Mouse (Mus musculus) left cerebral cortex, postnatal 4 days (tissue): ENCODE results near the gene Chst8. TPM values are rescaled to one million over a fixed set of nuclear protein-coding genes. Genes with fewer than 3 reads are reported as not detected.

Experiments
- DNase-seq: peaks from one replicate; pipeline ENCODE4 v3.0.0-alpha.2; 2022
- intact Hi-C: fragments of 180-260 bp; cut with DNase I; formaldehyde crosslinking; loops from one replicate; pipeline ENCODE4 v1.15.1; 2025
- total RNA-seq, 2 experiments: library from RNA; stranded (reverse); gene quantifications; 2 replicates each; pipeline ENCODE4 v1.2.3; 2021

The Chst8 gene
- total RNA-seq: 10 to 100 TPM; 13.4 to 14.4 TPM

DNA sequence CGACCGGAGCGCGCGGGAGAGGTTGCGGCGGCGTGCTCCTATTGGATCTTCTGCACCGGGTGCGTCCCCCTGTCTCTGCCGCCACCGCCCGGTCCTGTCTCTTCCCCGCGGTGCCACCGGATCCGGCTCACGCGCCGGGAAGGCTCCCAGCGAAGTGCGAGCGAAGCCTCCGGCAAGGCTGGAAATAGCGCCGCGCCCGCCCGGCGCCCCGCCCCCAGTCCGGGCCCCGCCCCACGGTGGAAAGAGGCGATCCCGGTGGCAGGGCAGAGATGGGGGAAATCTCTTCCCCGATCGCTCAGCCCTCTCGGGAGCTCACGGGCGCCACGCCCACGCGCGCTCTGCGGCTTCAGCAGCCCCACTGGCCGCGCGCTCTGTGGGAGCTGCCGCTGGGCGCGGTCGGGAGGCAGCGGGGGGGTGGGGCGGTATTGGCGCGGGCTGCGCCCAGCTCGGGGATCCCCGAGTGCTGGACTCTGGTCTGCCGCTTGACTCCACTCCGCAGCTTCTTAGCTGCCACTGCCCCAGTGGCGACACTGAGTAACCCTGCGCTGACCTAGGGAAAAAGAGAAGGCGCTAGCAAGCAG lies at the start of gene Chst8:
TSS of gene Chst8 (minus strand) at position 181 of the 581 bp plus-strand sequence.
- peak; percentile 65 for DNase-seq
- intact Hi-C loops: no loop called here

DNA sequence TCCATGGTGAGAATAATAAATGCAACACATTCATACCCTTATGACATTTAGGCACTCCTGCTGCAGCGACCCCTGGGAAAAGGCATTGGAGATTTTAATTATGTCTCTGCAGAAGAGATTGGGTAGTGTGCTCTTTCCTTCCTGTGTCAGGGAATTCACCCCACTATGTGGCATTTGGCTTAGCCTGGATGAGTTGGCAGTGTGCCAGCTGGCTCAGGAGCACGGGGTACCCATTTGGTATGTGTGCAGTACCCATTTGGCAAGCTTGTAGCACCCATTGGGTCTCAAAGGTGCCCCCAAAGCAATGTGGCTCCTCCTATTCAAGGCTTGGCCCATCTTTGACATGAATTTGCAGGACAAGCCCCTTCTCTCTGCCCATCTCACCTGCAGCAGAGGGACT lies 45.8 kb upstream of the Chst8 start:
- intact Hi-C loops: no loop called here
- DNase-seq: peak; percentile 32

DNA sequence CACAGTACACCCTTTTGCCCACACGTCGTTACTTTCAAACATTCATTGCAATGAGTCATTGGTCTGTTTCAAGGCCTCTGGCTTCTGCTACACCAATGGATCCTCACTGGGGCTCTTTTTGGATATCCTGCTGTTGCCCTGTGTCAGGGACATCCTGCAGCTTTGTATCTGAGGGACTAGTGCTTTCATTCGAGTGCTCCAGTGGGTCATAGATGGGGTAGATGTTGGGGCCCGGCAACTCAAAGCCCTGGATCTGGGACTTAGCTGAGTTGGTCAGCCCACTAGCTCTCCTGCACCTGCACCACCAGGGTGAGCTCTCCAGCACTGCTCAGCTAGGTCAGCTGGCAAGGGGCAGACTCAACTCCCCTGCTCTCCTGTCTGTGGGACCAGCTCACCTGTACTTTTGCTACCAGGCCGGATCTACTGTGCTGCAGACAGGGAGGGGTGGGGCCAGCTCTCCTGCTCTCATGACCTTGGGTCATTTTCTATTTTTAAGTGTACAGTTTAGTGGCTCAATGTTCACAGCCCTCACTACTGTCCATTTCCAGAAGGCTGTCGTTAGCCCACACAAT lies 42.4 kb upstream of the Chst8 start:
- DNase-seq: no peak
- intact Hi-C loops: no loop called here

DNA sequence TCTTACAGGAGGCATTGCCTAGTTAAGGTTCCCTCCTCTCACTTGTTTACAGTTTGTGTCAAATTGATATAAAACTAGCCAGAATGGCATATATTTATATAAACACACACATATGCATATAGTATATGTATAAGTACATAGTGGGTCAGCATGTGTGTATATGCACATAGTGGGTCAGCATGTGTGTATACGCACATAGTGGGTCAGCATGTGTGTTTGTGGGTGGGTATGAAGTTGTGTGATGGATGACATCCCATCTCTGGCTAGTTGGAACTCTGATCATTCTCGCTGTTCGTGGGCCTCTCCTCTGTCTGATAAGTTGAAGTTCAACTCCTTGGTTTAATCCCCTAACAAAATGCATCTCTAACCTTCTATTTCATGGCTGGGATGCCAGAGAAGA lies 40.9 kb upstream of the Chst8 start:
- intact Hi-C loops: no loop called here
- DNase-seq: no peak

DNA sequence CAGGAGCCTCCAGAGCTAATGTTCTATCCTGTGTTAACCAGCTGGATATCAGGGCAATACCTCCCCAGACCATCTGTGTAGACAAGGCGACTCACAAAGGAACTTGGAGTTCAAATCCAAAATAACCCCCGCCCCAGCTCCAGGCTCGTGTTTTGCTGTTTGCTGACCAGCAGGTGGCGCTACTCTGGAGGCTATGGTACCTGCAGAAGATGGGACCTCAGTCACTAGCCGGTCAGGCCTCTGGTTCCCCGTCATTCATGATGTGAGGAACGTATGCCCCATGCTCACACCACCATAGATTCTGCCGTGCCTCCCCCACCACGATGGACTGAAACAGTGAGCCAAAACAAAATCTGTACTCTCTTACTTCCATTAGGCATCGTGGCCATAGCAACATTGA lies 37.1 kb upstream of the Chst8 start:
- intact Hi-C loops: no loop called here
- no peak for DNase-seq

DNA sequence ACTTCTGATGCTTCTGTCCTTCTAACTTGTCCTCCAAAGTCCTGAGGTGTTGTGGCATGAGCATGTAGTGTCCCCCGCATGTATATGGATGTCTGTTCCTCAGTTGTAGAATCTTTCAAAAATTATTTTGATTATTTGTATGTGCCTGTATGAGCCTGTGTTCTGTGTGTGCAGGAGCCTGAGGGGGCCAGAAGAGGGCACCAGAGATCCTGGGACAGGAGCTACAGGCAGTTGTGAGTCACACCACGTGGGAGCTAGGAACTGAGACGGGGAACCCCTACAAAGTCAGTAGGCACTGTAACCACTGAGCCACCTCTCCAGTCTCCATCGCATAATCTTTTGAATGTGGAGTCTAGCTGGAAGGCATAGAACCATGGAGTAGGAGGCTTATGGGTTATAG lies 36.3 kb upstream of the Chst8 start:
- intact Hi-C loops: no loop called here
- no peak for DNase-seq

DNA sequence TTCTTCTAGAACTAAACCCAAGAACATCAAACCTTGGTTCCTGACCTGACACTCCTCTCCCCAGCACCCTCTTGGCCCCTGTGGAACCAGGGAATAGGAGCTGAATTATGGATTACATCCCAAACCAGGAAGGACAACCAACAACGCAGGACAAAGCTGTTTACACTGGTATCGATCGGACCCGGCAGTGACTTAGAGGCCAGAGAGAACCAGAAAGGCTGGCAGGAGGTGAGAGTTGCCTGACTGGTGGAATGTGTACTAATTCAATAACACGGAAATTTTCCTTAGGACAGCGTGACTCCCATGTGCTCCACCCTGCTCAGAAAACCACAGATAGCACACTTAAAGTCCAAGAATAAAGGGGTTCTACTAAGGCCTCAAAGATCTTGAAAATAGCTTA lies 35.4 kb upstream of the Chst8 start:
- DNase-seq: no peak
- intact Hi-C loops: no loop called here

DNA sequence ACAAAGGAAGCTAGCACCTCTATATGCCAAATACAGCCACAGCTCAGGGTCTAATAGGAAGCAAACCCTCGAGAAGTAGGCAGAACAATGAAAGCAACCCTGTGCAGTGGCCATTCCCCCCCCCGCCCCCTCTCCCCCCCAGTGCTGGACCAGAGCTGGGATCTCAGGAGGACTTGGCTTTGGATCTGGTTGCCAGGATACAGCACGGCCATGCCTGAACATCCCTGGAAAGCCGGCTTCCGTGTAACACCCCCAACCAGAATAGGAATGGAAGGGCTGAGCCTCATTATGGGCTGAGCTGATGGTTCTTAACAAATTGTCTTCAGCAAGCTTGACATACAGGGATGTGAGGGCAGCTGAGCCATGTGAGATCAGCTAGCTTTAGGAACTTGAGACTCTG lies 34.9 kb upstream of the Chst8 start:
- intact Hi-C loops: no loop called here
- peak; percentile 31 for DNase-seq

DNA sequence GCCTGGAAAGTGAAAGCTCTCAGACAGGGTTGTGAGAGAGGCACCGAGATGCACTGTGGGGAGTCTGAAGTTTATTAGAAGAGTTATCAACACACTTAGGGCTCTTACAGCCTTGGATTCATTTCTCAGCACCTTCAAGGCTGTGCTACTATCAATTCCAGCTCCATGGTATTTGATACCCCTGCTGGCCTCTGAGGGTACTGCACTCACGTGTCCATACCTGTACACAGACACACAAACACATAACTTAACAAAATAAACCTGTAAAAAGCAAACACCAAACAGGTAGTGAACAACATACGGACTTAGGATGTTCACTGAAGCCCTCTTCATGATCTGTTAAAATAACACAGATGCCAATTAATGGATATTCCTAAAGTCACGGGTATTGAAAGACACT lies 26.2 kb upstream of the Chst8 start:
- intact Hi-C loops: no loop called here
- no peak for DNase-seq

DNA sequence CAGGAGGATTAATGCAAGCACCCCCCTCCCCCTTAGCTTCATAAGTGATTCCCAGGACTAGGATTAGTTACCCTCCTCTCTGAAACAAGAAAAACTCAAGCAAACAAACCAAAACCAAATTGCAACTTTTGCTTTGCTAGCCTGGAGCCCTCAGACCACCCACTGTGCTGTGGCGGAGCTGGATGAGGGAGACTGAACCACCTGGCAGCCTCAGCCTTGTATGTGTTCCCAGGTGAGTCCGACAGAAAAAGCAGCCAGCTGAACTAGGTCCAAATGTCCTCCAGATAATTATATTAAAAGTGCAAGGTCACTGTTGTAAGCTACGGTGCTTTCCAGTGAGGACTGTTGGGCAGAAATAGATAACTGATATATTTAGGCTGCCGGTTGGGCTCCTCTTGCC lies 25.7 kb upstream of the Chst8 start:
- DNase-seq: no peak
- intact Hi-C loops: no loop called here

DNA sequence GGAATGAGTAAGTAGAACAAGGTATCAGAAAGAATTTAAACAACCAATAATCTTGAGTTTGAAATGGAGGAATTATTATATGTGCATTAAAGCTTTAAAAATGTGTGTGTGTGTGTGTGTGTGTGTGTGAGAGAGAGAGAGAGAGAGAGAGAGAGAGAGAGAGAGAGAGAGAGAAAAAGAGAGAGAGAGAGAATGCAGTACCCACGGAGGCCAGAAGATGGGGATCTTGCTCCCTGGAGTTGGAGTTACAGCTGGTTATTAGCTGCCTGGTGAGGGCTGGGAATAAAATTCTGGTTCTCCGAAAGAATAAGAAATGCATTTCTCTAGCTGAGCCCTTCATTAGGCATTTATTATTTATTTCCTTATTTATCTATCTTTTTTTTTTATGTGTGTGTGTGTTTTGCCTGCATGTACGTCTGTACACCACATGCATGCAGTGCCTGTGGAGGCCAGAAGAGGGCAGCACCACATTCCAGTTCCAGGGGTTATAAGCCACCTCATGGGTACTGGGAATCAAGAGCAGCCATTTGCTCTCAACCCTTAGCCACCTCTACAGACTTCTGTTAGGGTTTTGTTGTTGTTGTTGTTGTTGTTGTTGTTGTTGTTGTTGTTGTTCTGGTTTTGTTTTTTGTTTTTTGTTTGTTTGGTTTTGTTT lies 13.9 kb upstream of the Chst8 start:
- no peak for DNase-seq

DNA sequence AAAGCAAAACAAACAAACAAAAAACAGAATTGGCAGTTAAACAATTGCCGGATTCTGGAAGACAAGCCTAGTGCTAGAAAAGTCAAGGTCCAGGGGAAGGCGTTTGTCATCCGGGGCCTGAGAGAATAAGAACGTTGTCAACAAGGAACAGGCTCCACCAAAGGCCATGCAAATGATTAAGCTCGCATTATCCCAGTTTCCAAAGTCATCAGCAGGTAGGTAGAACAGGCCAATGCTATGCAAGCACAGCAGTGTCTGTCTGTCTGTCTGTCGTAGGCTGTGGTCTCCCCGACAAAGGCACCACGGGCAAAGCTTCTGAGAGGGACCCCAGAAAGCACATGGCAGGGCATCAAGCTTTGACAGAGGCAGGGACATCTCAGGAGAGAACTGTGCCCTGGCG lies 9.1 kb upstream of the Chst8 start:
- intact Hi-C loops: no loop called here
- DNase-seq: no peak

More for the DNA sequence above, 13.9 kb upstream of the Chst8 start:
- intact Hi-C loops: no loop called here

DNA sequence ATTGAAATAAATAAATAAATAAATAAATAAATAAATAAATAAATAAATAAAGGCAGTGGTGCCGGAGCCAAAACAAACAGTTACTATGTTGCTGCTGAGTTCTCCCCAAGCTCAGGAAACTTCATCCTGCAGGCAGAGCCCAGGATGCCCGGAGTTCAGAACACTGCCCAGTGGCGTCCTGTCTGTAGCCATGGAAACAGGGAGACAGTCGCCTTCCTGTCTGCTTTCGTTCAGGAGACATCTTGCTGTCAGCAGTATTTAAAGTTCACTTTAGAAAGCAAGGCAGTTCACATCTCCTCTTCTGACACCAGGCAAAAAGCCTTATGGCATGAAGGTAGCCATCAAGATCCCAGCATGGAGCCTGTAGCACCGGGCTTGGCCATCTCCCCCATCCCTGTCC lies 8.0 kb upstream of the Chst8 start:
- intact Hi-C loops: no loop called here
- DNase-seq: no peak

DNA sequence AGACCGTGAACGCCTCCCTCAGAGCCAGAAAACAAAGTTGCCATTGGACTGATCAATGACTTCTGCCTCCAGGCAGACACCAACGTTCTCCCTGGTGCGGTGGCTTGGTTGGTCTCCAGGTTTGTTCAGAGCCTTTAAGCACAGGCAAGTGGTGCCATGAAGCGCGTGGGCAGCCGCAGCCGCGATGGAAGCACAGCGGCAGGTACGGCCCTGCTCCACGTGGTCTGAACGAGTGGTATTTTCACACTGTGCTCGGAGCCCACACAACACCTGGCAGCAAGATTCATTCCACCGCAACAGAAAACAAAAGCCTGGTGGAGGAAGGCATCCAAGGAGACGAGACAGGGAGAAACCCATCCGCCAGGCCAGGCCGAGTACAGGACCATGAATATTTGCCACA lies 7.3 kb upstream of the Chst8 start:
- intact Hi-C loops: no loop called here
- DNase-seq: no peak

DNA sequence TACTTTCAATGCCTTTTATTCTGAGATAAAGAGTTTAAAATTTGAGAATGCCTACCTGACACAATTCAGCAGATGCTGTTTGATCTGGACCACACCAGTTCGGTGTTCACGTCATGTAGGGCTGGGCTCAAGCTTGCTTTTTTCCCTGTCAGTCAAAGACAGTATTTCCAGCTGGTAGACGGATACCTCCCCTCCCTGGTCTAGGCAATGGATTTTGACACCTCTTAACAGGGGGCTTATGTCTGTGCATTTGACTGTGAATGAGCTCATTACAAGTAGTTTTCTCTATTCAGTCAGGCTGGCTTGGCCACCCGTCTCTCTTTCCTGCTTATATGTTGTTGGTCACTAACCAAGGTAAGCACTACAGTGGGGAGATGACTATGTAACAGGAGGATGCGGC lies 6.1 kb upstream of the Chst8 start:
- intact Hi-C loops: no loop called here

DNA sequence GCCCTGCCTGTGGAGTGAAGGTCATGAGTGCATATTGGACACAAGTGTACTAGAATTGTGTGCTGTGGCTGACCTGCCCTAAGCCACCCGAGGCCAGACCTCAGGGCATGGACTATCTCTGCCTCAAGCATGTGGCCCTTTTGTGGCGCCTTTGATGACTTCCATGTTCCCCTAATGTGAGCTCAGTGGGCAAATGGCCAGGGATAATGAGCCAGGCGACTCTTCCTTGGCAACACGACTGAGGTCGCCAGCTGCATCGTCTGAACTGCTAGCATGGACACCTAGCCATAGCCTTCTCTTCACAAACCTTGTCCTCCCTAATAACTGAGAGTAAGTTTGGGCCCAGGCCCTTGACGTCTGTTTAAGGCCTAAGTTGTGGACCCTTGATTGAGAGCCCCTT lies 4.5 kb upstream of the Chst8 start:
- intact Hi-C loops: no loop called here
- DNase-seq: peak; percentile 63

More for the DNA sequence above, 6.1 kb upstream of the Chst8 start:
- DNase-seq: no peak

DNA sequence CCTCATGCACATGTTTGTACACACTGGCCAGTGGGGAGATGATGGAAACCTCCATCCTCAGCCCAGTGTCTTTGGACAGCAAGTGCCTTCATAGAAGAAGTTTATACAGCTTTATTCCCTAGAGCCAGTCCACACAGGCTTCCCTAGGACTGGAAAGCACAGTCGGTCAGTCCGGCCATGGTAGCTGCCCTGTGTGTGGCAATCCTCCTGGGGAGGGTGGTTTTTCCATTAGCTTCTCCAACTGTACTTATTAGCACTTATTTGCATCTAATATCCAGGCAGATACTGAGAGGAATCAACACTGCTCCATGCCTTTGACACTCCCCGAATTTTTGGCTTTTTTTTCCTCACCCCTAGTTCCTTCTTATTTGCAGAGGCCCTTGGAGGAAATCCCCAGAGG lies 2.3 kb upstream of the Chst8 start:
- intact Hi-C loops: no loop called here

DNA sequence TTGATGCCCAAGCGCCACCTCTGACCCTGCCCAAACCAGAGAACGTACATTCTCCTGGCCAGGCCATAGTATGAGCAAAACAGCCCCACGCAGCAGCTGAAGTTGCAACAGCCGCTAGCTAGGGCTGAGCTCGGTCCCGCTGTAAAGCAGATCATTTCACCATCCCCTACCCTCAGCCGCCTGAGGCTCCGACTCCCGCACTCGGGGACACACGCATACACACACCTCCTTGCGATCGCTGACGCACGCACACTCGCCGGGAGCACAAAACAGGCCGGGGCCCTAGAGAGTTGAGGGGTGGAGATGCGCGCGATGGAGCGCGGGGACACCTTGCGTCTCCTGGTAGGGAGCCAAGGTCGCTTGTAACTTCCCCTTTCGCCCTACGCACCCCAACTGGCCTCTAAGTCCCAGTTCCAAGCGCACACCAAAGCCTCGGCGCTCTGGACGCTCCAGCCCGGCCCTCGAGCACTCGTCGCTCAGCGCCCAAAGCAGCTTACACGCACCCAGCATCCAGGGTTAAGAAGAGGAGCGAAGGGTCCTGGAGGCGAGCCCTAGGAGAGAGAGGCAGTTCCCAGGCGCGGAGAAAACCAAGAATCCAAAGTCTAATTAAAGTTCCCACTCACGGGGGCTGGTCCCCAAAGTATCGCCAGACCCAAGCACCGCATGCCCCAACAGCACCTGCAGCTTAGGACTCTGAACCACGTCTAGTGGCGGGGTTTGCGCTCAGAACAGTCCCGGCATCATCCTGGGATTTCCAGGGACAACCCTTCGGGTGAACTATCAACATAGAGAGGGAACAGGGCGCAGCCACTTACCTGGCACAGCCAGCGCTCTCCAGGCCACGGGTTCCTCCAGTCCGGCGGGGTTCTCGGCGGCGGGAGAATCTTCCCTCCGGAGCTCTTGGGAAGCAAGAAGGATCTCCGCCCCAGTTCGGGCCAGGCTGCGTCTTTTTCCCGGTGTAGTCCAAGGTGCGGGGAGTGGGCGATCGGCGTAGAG lies 682 bp downstream of the Chst8 start:
- no peak for DNase-seq
- intact Hi-C loops: no loop called here

More for the DNA sequence above, 2.3 kb upstream of the Chst8 start:
- no peak for DNase-seq

DNA sequence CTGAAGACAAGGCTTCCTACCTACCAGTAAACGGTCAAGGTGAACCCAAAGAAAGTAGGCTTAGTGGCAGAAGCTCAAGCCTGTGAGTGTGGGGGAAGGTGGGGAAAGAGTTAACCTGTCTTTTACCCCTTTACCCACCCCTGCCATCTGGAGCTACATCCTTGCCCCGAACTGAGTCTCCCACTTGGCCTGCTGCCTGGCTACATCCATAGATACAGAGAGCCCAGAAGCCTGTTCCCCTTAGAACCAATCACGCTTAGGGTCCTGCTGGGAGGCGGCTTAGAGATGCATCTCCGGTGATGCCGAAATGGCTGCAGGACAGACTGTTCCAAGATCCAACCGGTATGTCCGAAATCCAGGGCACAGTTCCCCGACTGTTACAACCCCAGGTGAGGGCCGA lies 1.5 kb downstream of the Chst8 start:
- intact Hi-C loops: no loop called here
- DNase-seq: peak; percentile 53

DNA sequence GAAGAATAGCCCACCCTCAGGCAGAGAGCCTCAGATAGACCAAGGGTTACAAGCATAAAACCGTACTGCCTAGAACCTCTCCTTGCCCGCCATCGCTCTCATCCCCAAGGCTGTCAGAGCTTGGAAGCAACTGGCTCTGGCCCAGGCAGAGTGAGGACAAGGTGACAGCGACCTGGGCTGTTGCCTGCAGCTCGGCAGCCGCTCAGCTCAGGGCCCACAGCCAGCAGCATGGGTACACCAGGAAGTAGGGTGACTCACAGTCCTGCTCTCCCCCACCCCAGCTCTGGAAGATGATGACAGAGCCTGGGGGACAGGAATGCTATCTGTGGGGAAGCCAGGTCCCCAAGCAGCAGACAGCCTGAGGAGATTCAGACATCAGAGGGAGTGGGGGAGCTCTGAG lies 6.2 kb downstream of the Chst8 start:
- intact Hi-C loops: no loop called here
- DNase-seq: peak; percentile 75

DNA sequence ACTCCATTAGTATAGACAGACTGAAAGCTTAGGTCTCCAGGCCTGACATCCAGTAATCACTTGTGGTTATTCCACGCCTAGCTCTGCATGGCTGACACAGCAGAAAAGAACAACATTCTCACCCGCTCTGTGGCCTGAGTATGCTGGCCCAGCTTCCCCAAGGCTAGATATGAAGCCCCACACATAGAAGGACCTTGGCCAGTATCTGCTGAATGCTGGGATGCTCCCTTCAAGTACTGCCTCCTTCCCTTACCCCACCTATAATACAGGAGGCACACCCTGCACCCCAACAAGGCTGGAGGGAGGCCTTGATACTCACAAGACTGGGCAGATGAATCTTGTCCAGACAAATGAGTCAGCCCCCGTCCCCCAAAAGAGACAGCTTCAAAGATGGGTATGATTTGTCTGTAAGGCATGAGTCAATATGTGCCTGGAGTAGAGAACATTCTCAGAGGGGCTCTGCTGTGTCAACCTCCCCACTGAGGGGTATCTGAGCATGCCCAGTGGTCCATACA lies 6.8 kb downstream of the Chst8 start:
- intact Hi-C loops: no loop called here
- no peak for DNase-seq
